Mouse (Mus musculus) spleen, postnatal 4 days (tissue): Measurements from ENCODE around the gene Zscan4f.
"Not testable (repeated sequence)": the region's sequence is repeated elsewhere in the genome, so short reads cannot be mapped to it uniquely, and the experiment has no call there.

Experiments used
- DNase-seq, 2 experiments: peaks; one replicate each; pipeline ENCODE4 v3.0.0; 2022; ENCODE audit warnings: low spot score in 2 of 2

Zscan4f gene

GRCm38 (mm10) chr7:11397615-11398014 lies at the start of gene Zscan4f:
Gene Zscan4f (plus strand): TSS chr7:11397915.
- not testable (repeated sequence) for DNase-seq

DNA sequence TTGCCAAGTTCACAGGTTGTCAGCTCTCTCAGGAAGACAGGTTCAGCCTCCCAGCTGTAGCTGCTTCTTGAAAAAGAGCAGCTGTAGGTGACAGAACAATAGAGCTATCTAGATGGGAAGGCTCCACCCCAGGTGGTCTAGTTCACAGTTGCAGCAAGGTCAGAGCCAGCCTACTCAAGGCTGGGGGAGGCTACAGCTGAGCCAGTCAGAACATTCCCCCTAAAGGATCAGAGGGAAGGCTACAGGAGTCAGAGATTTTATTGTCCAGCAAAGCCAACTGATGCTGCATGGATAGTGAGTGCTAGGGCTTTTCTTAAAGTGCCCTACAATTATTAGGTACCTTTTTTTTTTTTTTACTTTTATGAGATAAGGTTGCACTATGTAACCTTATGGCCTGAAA lies 13.1 kb upstream of the Zscan4f start:
- not testable (repeated sequence) for DNase-seq
